Mouse (Mus musculus) spleen, postnatal 10 days (tissue): ENCODE data around the gene Il20rb.

Experiments
- DNase-seq, 2 experiments: peaks; one replicate each; pipeline ENCODE4 v3.0.0; 2021 to 2022; ENCODE audit warnings: low spot score in 2 of 2

Gene Il20rb

DNA sequence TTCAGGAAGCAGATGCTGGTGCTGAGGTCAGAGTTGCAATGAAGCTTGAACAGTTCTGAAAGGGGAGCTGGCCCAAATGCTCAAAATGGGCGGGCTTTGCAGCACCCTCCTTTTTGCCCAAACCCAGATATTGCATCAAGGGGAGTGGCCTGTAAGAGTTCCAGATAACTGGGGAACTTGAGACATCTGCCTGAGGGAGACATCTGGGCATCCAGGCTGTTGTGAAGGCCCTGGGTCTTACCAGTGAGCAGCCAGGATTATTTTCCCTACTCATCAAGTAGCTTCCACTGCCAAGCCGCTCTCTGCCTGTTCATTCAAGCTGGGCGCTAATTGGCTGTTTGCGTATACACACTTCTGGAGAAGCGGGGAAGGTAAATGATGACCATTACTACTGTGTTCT lies at the start of gene Il20rb:
Gene Il20rb (minus strand): TSS at position 358 of the 400 bp plus-strand sequence.
- DNase-seq = no peak

DNA sequence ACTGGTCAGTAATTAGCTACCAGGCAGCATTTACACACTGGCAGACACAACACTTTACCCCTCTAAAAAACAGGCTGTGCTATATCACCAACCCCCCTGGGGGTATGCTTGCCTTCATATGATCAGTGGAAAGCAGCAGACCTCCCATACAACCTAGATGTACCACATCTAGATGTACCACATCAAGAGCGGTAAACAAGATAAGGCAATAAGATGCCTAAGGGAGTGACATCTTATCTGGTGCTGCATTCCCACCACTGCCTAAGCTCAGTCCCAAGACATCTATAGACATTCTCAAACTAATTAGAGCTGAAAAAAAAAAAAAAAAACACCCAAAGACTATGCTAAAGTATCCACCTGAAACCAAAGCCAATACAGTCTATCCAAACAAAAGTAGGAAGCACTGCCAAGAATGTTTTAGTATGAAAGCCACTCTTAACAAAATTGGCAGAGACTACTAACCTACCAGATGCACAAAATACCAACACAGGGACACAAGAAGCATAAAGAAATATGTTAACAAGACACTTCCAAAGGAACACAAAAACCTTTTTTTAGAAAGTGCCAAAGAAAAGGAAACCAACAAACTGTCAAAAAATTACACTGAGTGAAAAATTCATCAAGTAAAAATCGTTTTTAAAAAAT lies 49.2 kb upstream of the Il20rb start:
- no peak for DNase-seq

DNA sequence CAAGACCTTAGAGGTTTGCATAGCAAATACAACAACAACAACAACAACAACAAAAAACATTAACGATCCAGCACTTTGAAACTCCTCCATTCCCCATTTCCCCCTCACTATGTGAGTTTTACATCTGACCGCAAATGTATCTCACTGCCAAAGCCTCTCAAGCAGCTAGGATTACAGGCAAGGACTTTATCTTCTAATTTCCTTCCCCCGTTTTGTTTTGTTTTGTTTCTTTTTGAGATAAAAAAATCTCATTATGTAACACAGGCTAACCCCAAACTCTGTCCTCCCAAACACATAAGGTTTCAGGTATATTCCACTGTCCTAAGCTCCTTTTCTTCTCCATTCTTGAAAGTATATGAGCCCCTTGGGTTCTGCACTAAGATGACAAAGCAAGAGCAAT lies 48.1 kb upstream of the Il20rb start:
- DNase-seq = no peak

DNA sequence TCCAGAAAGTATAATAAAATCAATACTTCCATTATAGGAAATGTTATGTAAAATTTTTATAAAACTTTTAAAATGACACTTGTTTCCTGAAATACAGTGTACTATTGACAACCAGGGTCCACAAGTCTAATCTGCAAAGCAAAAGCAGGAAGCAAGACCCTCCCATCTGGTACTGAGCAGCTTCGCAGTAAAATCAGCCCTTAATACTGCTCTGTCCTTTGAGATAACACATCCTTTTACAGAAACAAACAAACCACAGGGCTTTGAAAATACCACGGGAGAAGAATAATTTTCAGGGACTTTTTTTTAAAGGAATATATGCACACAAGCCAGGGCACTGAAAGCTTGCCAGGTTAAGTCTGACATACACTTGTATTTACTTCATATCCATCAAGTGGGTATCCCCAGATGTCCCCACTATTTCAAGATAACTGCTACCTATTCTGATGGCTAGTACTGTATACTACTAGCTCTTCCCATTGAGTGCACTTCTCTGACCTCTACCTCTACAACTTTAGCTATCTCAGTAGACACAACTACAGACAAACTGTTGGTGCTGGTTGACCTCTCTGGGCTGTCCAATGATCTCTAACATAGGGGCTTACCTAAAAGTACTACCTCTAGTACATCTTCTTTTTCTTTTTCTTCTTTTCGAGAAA lies 46.4 kb upstream of the Il20rb start:
- no peak for DNase-seq

DNA sequence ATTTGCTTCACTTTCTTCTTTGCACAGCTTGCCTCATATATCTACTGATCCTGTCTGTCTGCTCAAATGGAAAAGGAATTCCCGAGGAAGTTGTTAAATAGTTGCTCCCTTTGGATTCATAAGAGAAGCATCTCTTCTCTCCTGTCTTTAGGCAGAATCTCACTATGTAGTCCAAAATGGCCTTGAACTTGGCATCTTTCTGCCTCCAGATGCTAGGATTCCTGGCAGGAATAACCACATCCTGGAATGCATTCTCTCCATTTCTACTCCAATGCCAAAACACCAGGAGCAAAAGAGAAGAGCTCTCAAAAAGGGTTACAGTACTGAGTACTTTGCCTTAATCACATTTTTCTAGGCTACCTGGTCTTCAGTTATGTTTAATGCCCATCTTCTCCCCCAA lies 44.7 kb upstream of the Il20rb start:
- DNase-seq = no peak

DNA sequence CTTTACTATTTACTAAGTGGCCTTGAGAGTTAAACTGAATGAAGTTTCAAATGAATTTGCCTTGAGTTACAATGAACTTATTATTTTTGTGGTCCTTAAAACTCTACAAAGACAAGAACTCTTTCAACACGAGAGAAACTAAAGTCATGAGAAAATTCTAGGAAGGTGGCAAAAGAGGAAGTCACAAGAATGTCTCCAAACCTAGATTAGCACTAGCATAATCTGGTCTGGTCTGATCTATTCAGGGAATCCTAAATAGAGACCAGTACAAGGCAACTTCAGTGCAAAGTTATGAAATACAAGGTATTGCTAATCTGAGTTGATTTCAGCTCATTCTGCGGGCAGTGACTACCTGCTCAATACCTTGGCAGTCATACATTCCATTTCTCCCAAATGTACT lies 38.6 kb upstream of the Il20rb start:
- no peak for DNase-seq

DNA sequence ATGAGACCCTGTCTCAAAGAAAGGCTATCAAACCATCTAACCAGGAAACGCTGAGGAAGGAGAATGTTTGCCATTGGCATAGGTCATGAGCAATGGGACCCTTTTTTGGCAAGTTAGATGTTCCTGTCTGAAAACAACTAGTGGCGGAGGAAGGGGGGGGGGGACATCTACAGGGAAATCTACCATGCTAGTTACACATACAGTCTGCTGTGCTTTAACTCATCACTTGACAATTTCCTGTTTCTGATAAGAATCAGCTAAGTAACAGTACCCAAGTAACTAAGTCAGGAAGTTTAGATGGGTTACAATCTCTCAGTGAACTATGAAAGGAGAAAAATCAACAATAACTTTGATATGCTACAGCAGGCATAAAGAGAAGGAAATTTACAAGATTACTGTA lies 35.4 kb upstream of the Il20rb start:
- DNase-seq = no peak

DNA sequence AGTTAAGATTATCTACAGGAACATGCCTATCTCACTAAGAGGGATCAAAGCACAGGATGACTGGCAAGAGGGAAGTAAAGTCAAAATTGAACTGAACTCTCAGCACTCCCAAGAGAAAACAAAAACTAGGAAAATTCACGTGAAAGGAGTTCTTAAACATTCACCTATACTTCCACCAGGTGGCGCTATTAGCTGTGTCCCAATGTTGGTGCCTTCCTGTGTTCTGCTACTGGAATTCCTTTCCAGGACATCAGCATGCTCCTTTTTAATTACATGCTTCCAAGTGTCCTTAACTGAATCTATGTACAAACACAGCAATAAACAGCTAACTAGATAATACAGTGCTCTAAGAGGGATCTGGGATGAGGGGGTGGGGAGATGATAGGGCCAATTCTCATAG lies 34.0 kb upstream of the Il20rb start:
- DNase-seq = peak in 1 of 2 experiments; percentile 38

DNA sequence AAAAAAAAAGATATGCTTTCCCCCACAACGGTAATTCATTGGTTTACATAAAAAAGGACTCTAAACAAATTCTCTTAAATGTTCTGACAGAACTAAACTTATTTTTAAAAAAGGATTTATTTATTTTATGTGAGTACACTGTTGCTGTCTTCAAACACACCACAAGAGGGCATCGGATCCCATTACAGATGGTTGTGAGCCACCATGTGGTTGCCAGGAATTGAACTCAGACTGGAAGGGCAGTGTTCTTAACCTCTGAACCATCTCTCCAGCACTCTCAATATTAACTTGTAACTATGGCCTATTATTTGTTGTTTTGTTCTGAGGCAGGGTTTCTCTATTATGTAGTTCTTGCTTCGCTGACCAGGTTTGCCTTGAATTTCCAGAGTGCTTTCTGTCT lies 33.4 kb upstream of the Il20rb start:
- DNase-seq = no peak

DNA sequence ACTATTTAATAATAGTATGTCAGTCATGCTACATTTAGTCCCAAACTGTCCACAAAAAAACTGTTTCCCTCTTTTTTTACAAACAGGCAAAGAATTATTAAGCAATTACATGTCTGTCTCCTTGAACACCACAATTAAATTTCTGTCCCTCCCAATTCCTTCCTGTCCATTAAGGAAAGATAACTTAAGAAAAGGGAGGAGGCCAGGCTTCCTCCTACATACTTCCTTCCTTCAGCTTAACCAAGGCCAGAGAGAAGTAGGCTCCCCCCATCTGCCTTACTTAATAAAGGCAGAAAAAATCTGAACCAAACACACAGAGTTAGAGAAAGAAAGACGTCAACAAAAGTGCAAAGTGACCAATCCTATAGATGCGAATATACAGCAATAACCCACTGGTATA lies 21.0 kb upstream of the Il20rb start:
- DNase-seq = no peak

DNA sequence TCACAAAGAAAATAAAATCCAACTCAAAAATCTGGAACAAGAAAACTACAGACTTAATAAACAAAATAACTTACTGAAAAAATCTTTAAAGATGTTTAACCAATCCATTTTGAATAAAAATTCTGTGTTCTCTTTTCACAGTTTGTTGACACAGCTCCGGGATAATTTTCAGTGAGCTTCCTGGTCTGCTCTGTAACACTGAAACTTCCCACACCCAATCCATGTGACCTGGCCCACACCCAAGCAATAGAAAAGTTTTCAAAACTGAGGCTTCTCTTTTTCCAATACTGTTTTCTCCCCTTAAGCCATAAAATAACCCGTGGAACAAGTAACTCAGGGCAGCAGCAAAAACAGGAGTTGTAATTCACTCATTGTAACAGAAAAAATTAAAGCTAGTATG lies 20.1 kb upstream of the Il20rb start:
- DNase-seq = no peak

DNA sequence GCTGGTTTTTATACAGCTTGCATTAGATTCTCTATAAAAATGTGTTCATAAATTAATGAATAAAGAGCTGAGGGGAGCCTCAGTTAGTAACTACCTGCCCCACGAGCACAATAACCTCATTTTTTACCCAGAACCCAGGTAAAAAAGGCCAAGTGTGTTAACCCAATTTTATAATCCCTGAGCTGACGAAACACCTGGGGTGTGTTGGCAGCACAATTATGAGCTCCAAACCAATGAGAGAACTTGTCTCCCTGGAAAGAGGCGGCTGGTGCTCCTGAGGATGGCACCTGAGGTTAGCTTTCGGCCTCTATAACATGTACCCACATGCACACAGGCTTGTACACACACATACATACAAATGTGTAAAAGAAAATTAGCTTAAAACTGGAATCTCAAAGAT lies 18.9 kb upstream of the Il20rb start:
- DNase-seq = no peak

DNA sequence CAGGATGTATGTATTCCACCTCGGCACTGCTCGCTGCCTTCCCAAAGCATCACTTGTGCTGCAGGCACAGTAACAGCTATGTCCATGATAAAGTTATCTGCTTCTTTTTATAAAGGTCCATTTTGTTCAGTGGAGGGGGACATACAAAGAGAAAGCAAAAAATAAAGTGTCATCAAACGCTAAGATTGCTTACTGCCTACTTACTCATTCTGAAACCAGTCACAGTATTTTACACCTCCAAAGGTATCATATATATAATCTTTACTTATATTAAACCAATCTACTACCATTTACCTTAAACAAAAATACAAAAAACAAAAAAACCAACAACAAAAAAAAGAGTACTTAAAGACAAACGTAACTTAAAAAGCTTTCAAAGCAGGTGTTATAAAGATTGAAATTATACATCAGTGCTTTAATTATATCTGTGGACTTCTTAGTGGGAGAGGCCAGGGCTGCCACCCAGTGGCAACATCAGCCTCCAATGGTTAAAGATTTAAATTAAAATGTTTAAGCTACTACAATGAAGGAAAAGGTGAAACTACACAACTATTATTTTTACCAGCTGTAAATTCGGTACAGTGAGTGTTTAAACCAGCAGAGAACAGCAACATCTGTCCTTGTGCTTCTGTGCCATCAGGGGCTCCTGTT lies 7.1 kb upstream of the Il20rb start:
- no peak for DNase-seq

DNA sequence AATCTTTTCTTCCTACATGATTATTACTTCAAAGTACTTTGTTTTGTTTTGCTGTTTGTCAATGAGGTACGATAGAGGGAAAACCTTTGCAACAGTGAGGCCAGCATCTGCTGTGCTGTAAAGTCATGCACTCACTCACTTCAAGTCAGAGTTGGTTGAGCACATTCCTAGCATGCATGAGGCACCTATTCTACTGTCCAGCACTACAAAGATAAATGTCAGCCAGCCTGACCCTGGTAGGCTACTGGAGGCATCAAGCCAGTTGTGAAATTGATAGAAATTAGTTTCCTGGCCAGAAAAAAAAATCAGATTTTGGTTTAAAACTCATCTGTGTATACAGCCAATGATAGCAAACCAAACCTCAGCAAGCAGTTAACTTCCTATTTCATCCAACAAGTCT lies 4.8 kb upstream of the Il20rb start:
- DNase-seq = no peak

DNA sequence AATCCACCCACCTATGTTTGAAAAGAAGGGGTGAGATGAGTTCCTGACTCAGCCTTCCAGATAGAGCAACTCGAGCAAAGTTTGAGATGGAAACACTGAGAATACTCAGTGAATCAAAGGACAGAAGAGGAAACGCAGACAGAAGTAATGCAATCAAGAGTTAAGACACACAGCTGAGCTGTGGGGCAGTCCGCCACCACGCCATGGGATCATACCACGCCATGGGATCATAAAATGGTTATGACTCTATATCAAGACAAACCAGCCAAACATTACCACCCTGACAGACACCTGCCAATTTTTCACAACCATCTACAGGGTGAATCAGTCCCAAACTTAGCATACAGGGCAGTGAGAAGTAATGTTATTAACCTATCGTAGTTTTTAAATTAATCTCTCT lies 2.4 kb upstream of the Il20rb start:
- no peak for DNase-seq

DNA sequence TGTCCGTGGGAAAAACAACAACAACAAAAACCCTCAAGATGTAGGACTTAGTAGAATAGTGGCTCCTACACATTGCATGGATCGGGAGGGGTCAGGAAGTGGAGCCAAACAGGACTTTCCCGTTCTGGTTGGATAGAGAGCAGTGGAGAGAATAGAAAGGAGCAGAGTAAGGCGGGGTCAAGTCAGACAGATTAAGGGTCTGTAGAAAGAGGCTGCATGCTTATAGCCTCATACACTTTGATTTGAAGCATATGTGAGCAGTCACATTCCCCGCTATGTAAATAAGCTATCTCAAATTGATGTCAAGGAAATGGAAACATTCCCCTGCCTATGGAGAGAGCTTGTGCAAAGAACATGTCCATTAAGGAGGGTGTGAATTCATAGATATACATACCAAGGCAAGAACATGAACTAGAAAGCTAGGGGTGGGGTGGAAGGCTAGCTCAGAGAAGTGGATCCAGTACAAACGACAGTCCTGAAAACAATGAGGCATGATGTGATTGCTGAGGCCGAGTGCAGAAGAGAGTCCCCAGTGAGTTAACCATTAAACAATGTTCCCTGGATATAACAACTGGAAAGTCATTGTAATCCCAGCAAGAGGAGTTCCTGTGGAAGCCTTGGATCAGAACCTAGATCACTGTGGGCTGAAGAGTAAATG lies 1.6 kb upstream of the Il20rb start:
- no peak for DNase-seq

DNA sequence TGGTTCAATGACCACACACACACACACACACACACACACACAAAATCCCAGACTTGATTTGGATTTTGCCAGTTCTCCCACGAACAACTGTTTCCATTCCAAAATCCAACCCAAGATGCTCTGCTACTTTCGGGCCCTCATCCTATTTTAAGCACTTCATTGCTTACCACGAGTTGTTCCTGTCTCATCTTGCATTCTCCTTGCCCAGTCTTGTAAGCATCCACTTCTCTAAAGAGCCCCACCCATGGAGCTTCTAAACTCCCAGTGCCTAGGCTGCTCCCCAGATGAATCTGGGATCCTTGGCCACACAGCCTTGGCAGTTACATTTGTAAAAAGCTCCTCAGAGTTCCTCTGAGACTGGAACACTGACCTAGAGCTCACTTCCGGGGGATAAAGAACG lies 3.3 kb downstream of the Il20rb start:
- DNase-seq = no peak

DNA sequence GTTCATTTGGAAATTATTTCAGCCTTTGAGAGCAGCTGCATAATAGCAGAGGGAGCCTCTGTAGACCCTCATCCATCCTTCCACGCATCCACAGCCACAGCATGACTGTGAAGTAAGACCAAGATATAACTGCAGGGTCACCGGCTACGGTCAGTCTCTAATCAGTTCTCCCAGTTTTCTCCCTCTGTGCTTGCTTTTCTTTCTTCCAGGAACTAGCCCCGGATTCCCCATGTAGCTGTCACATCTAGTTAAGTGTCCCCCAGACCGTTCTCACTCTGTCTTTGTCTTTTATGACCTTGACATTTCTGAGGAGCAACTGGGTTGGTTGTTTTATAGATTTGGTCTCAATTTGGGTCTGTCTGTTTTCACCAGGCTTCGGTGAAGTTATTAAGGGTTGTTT lies 5.0 kb downstream of the Il20rb start:
- no peak for DNase-seq

DNA sequence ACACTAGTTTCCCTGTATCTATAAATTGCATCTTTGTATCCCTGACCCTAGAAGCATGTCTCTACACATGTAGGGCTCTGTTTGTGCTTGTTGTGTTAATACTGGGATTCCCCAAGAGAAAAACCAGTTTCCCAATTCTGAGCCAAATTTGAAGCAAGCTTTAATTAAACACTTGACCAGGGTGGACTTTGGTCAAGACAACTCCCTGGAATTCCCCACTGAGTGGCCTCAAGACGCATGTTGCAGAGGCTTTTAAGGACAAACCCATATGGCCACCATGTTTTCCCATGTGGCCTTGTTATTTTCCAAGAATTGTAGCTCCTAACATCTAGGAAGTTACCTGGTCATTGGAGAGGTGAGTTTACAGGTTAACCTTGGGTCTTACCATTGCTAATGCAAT lies 12.5 kb downstream of the Il20rb start:
- no peak for DNase-seq

DNA sequence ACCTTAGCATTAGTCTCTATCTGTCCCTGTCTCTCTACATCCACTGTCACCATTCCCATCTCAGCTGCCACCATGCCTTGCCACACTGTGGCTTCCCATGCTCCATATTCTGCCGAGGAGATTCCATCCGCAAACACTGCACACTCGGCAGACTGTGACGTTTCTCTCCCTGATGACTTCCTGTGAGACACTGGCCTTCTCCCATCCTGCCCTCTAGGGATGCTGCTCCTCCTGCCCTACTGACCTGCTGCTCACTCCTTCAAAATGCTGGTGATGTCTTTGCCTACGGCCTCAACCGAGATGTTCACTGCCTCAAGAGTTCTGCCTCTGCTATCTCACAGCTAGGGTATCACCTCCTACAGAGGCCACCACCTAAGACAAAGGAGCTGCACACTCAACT lies 13.2 kb downstream of the Il20rb start:
- DNase-seq = no peak

DNA sequence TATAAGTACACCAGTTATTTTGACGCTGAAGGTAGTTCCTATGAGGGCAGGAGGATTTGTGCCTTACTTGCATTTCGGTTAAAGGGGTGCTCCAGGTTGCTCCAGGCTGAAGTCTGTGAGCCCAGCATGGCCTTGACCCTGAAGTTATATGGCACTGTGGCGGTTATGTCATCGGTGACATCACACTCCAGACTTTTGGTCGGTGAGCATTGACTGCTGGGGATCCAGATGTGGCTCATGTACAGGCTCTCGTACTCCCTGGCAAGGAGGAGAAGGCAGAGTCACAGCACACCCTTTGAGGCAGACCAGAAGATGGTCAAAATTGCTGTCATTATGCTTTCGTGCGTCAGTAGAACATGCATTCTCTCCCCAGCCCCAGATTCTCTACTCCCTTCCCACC lies 13.7 kb downstream of the Il20rb start:
- DNase-seq = no peak

DNA sequence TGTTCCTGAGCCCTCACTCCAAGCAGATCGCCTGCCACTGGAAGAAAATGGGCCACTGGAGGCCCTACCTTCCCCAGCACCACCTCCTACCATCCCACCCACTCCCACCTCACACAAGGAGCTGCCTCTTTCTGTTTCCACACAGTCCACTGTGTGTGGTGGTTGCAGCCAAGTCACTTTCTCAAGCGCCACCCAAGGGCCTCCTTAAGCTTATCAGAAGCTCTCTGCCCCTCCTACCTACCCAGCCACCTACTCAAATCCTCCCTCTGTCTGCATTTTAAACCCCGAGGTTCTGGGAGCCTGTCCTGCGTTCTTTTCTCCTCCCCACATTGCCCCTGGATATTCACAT lies 15.0 kb downstream of the Il20rb start:
- no peak for DNase-seq
